ENCODE assay signal across 10 mouse cellular contexts in genomic region chr9:90184116-90184515, GRCm38 (mm10). TPM values are rescaled to one million over a fixed set of nuclear protein-coding genes. Genes with fewer than 3 reads are reported as not detected.
DNase-seq lines count a peak whose midpoint lies in the region; ATAC-seq and TF ChIP-seq lines count a peak whose summit lies in the region.
"Had no signal": no experiment of that assay in that cellular context is flagged by ENCODE, and none has a peak within 500 bp of the region (broad histone marks: within the 10 kb centered on the region; RNA-seq: fewer than 3 reads in every experiment).

No protein-coding gene starts in this region.

- peak; percentile 47 for DNase-seq in kidney, postnatal 0 days (ENCODE audit: low spot score)
- DNase-seq in frontal cortex, postnatal 14 days (ENCODE audit: low spot score in 2 of 2) = no peak
- DNase-seq in cerebellum, adult 18-20 months = no peak
- DNase-seq: cerebellum, adult 9-11 months; midbrain, embryonic 14.5 days had no signal

- no peak overlapping the region for H3K9ac ChIP-seq in midbrain, embryonic 13.5 days (replicated peaks)
- no peak overlapping the region for H3K9ac ChIP-seq in midbrain, embryonic 15.5 days
- H3K9ac ChIP-seq in heart, embryonic 12.5 days = no peak overlapping the region
- no peak overlapping the region for H3K9ac ChIP-seq in kidney, postnatal 0 days (ENCODE audit: low read depth, low read length)

- TF ChIP-seq CTCF in kidney, postnatal 0 days (IDR thresholded peaks at IDR 0.05; ENCODE audit: low read depth) = no peak

- H3K36me3 ChIP-seq in midbrain, embryonic 13.5 days = peaks cover 91% of the 10 kb centered on the region
- no peaks in the 10 kb centered on the region for H3K36me3 ChIP-seq in midbrain, embryonic 15.5 days (replicated peaks)
- H3K36me3 ChIP-seq in heart, embryonic 12.5 days = peaks cover 3% of the 10 kb centered on the region; the same call in 1 of the 2 replicates
- H3K36me3 ChIP-seq in kidney, postnatal 0 days (ENCODE audit: insufficient read depth, low read length) = 0 out of 2 replicates have a peak, but pooled peaks cover 4% of the 10 kb centered on the region

- H3K4me1 ChIP-seq in midbrain, embryonic 13.5 days (replicated peaks) = no peaks in the 10 kb centered on the region
- no peaks in the 10 kb centered on the region for H3K4me1 ChIP-seq in midbrain, embryonic 15.5 days
- peaks cover 60% of the 10 kb centered on the region for H3K4me1 ChIP-seq in heart, embryonic 12.5 days (replicated peaks)
- H3K4me1 ChIP-seq in kidney, postnatal 0 days (replicated peaks; ENCODE audit: insufficient read depth, low read length) = no peaks in the 10 kb centered on the region

- 0 out of 2 replicates have a peak, but pooled peaks have one; percentile 32 for ATAC-seq in midbrain, embryonic 13.5 days
- ATAC-seq in midbrain, embryonic 15.5 days (replicated peaks) = no peak
- ATAC-seq in heart, embryonic 12.5 days (ENCODE audit: insufficient number of reproducible peaks, low FRiP score) = peak; percentile 54; the same call in 1 of the 2 replicates
- ATAC-seq in kidney, postnatal 0 days (replicated peaks; ENCODE audit: low FRiP score, low read depth) = peak; percentile 25; the same call in 1 of the 2 replicates
- ATAC-seq in megakaryocyte progenitor cell, adult 5-6 weeks (replicated peaks; ENCODE audit: poor library complexity) = peak; percentile 30; the same call in 1 of the 2 replicates
- ATAC-seq in megakaryocyte, adult 5-6 weeks (ENCODE audit: poor library complexity, severe bottlenecking) = no peak

- H3K4me3 ChIP-seq in midbrain, embryonic 13.5 days (replicated peaks) = no peak overlapping the region
- no peak overlapping the region for H3K4me3 ChIP-seq in midbrain, embryonic 15.5 days
- no peak overlapping the region for H3K4me3 ChIP-seq in heart, embryonic 12.5 days
- H3K4me3 ChIP-seq in kidney, postnatal 0 days (replicated peaks; ENCODE audit: low read depth, low read length) = no peak overlapping the region

- no peaks in the 10 kb centered on the region for H3K27me3 ChIP-seq in midbrain, embryonic 13.5 days
- no peaks in the 10 kb centered on the region for H3K27me3 ChIP-seq in midbrain, embryonic 15.5 days (replicated peaks)
- H3K27me3 ChIP-seq in heart, embryonic 12.5 days (replicated peaks) = no peaks in the 10 kb centered on the region
- no peaks in the 10 kb centered on the region for H3K27me3 ChIP-seq in kidney, postnatal 0 days (ENCODE audit: insufficient read depth, low read length)

- WGBS in midbrain, embryonic 13.5 days = 75% methylated on average over 8 of the region's 8 CpGs
- WGBS in midbrain, embryonic 15.5 days = 66% methylated on average over 8 of the region's 8 CpGs
- 21% methylated on average over 8 of the region's 8 CpGs for WGBS in heart, embryonic 12.5 days
- 37% methylated on average over 8 of the region's 8 CpGs for WGBS in kidney, postnatal 0 days

- H3K9me3 ChIP-seq in midbrain, embryonic 13.5 days = no peaks in the 10 kb centered on the region
- no peaks in the 10 kb centered on the region for H3K9me3 ChIP-seq in midbrain, embryonic 15.5 days
- H3K9me3 ChIP-seq in heart, embryonic 12.5 days (replicated peaks) = no peaks in the 10 kb centered on the region
- no peaks in the 10 kb centered on the region for H3K9me3 ChIP-seq in kidney, postnatal 0 days (replicated peaks; ENCODE audit: low read length)

- no peak overlapping the region for H3K27ac ChIP-seq in midbrain, embryonic 13.5 days
- no peak overlapping the region for H3K27ac ChIP-seq in midbrain, embryonic 15.5 days
- no peak overlapping the region for H3K27ac ChIP-seq in heart, embryonic 12.5 days (ENCODE audit: poor library complexity, severe bottlenecking)
- H3K27ac ChIP-seq in kidney, postnatal 0 days = no peak overlapping the region

- no peak overlapping the region for H3K4me2 ChIP-seq in midbrain, embryonic 13.5 days (replicated peaks)
- H3K4me2 ChIP-seq in midbrain, embryonic 15.5 days = no peak overlapping the region
- H3K4me2 ChIP-seq in heart, embryonic 12.5 days = 0 out of 2 replicates have a peak overlapping the region, but pooled peaks have one; percentile 9
- H3K4me2 ChIP-seq in kidney, postnatal 0 days (ENCODE audit: low read length) = no peak overlapping the region

RNA-seq across cellular contexts. Expression of gene Adamts7, which starts 21.2 kb away (rescaled TPM):
- polyA plus RNA-seq in midbrain, embryonic 13.5 days (2015; fragmentation: Nextera tagmentation; extraction: Ambion mirVana) = 13.4 and 17.8 TPM in 2 replicates
- polyA plus RNA-seq in midbrain, embryonic 15.5 days (2015; fragmentation: Nextera tagmentation; extraction: Ambion mirVana) = 9.9 and 11.5 TPM in 2 replicates
- 7.9 and 8.0 TPM in 2 replicates for polyA plus RNA-seq in heart, embryonic 12.5 days (2016; fragmentation: Nextera tagmentation; extraction: Ambion mirVana)
- 11.6 and 12.8 TPM in 2 replicates for polyA plus RNA-seq in kidney, postnatal 0 days (2015; fragmentation: Nextera tagmentation; extraction: Ambion mirVana)
- total RNA-seq in megakaryocyte progenitor cell, adult 5-6 weeks (2015) = not detected in 2 replicates
- 0.07 TPM in 1 of 2 replicates, not detected in the other for total RNA-seq in megakaryocyte progenitor cell, adult 5-6 weeks (2017)
- not detected in 2 replicates for total RNA-seq in megakaryocyte, adult 5-6 weeks (2015)
- total RNA-seq in megakaryocyte, adult 5-6 weeks (2017) = 0.24 TPM in 1 of 2 replicates, not detected in the other

Comparison
In these comparisons a context has a peak if more than half of its experiments do, and no peak if none do; other contexts are left out.
1. ATAC-seq: peak in midbrain, embryonic 13.5 days (single experiment), heart, embryonic 12.5 days (single experiment), kidney, postnatal 0 days (single experiment) and megakaryocyte progenitor cell, adult 5-6 weeks (single experiment); none in midbrain, embryonic 15.5 days (single experiment) and megakaryocyte, adult 5-6 weeks (single experiment).